Mouse (Mus musculus) C2C12 (cell line): ENCODE measurements around the gene Tom1. TPM values are rescaled to one million over a fixed set of nuclear protein-coding genes. Genes with fewer than 3 reads are reported as not detected.

Source experiments
- H3K27me3 ChIP-seq: one replicate; pipeline ENCODE4 v1.6.1; 2011; ENCODE audit not compliant: control insufficient read depth, insufficient read depth, insufficient read length
- H3K36me3 ChIP-seq: one replicate; pipeline ENCODE4 v1.6.1; 2011; ENCODE audit not compliant: control insufficient read depth, insufficient read depth
- H3K4me3 ChIP-seq: one replicate; pipeline ENCODE4 v1.5.1; 2011; ENCODE audit warnings: mild to moderate bottlenecking, control low read depth; ENCODE audit not compliant: poor library complexity, insufficient read depth, severe bottlenecking
- H3K79me2 ChIP-seq: one replicate; pipeline ENCODE4 v1.6.1; 2011; ENCODE audit not compliant: control insufficient read depth, insufficient read depth
- H3K79me3 ChIP-seq: one replicate; pipeline ENCODE4 v1.6.1; 2011; ENCODE audit warnings: low read depth, control low read depth
- H3ac ChIP-seq: one replicate; pipeline ENCODE3; 2011; ENCODE audit warnings: low read depth; ENCODE audit not compliant: control insufficient read depth, insufficient read length
- CEBPB ChIP-seq: IDR thresholded peaks from one replicate; pipeline ENCODE4 v1.6.1; 2011; ENCODE audit warnings: low read depth, mild to moderate bottlenecking, control low read depth, moderate library complexity
- CTCF ChIP-seq: IDR thresholded peaks from one replicate; pipeline ENCODE4 v1.5.1; 2011; ENCODE audit not compliant: control insufficient read depth, insufficient read depth, insufficient read length
- FOSL1 ChIP-seq: IDR thresholded peaks from one replicate; pipeline ENCODE4 v1.8.0; 2011; ENCODE audit warnings: mild to moderate bottlenecking, low read length; ENCODE audit not compliant: poor library complexity, insufficient read depth, severe bottlenecking
- MAX ChIP-seq: IDR thresholded peaks from one replicate; pipeline ENCODE4 v1.6.1; 2011; ENCODE audit warnings: mild to moderate bottlenecking, control low read depth
- MYOD1 ChIP-seq: IDR thresholded peaks from one replicate; pipeline ENCODE4 v1.6.1; 2011; ENCODE audit warnings: low read depth; ENCODE audit not compliant: control insufficient read depth, insufficient read length
- MYOG ChIP-seq: IDR thresholded peaks from one replicate; pipeline ENCODE4 v1.6.1; 2011; ENCODE audit not compliant: control insufficient read depth, insufficient read length; ENCODE audit errors: extremely low read depth
- USF1 ChIP-seq: IDR thresholded peaks from one replicate; pipeline ENCODE4 v1.6.1; 2011; ENCODE audit warnings: low read depth, mild to moderate bottlenecking, control low read depth, moderate library complexity
- polyA plus RNA-seq: library from polyadenylated mRNA; unstranded; fragments of >200 nt; fragmentation: generic; extraction: Trizol; gene quantifications from one replicate; pipeline ENCODE4 v1.2.1, GENCODE M21; 2012; ENCODE audit warnings: missing spikeins

Tom1 gene
- polyA plus RNA-seq, 1 experiment, result 31.4 TPM

- H3K36me3 ChIP-seq, result peaks cover 14% of the 10 kb centered on the region
- H3ac ChIP-seq, result peak overlapping the region; percentile 75
- H3K79me2 ChIP-seq, result peaks cover 31% of the 10 kb centered on the region
- peak overlapping the region; percentile 53 for H3K4me3 ChIP-seq
- H3K79me3 ChIP-seq, result peaks cover 16% of the 10 kb centered on the region
- no peak for TF ChIP-seq FOSL1
- TF ChIP-seq USF1, result no peak
- TF ChIP-seq MYOD1, result no peak
- TF ChIP-seq CTCF, result no peak
- no peak for TF ChIP-seq CEBPB
- no peak for TF ChIP-seq MAX
- TF ChIP-seq MYOG, result no peak
- no peaks in the 10 kb centered on the region for H3K27me3 ChIP-seq
Measured at GRCm38 (mm10) chr8:74994540-74994939, 39.0 kb upstream of the Tom1 start.

GRCm38 (mm10) chr8:75000431-75000830 lies 33.1 kb upstream of the Tom1 start:
- Histone ChIP-seq H3K36me3 (peaks cover 52% of the 10 kb centered on the region), H3K79me2 (peaks cover 15% of the 10 kb centered on the region), H3K27me3 (no peaks in the 10 kb centered on the region), H3ac (no peak overlapping the region), H3K79me3 (peaks cover 16% of the 10 kb centered on the region), H3K4me3 (no peak overlapping the region)
- TF ChIP-seq USF1, result no peak
- no peak for TF ChIP-seq CTCF
- TF ChIP-seq MAX, result no peak
- TF ChIP-seq MYOG, result no peak
- no peak for TF ChIP-seq MYOD1
- TF ChIP-seq CEBPB, result no peak
- TF ChIP-seq FOSL1, result no peak

GRCm38 (mm10) chr8:75008826-75009225 lies 24.7 kb upstream of the Tom1 start:
- H3K4me3 ChIP-seq, result no peak overlapping the region

GRCm38 (mm10) chr8:75013557-75013956 lies 19.9 kb upstream of the Tom1 start:
- no peak overlapping the region for H3K4me3 ChIP-seq
- peaks cover 27% of the 10 kb centered on the region for H3K36me3 ChIP-seq
- H3K79me3 ChIP-seq, result peaks cover 19% of the 10 kb centered on the region
- TF ChIP-seq MYOG (no peak), USF1 (no peak), MAX (no peak), FOSL1 (no peak), CEBPB (no peak), CTCF (no peak), MYOD1 (no peak)
- H3ac ChIP-seq, result no peak overlapping the region
- peaks cover 51% of the 10 kb centered on the region for H3K79me2 ChIP-seq
- no peaks in the 10 kb centered on the region for H3K27me3 ChIP-seq

More at GRCm38 (mm10) chr8:75008826-75009225, 24.7 kb upstream of the Tom1 start:
- H3K27me3 ChIP-seq, result no peaks in the 10 kb centered on the region
- no peak overlapping the region for H3ac ChIP-seq
- peaks cover 60% of the 10 kb centered on the region for H3K79me2 ChIP-seq
- H3K79me3 ChIP-seq, result peaks cover 30% of the 10 kb centered on the region
- TF ChIP-seq MYOG, result no peak
- no peak for TF ChIP-seq USF1
- no peak for TF ChIP-seq CTCF
- no peak for TF ChIP-seq MAX
- no peak for TF ChIP-seq FOSL1
- TF ChIP-seq CEBPB, result no peak
- no peak for TF ChIP-seq MYOD1
- H3K36me3 ChIP-seq, result peaks cover 34% of the 10 kb centered on the region

GRCm38 (mm10) chr8:75013964-75014363 lies 19.5 kb upstream of the Tom1 start:
- Histone ChIP-seq H3K79me3 (peaks cover 19% of the 10 kb centered on the region), H3ac (no peak overlapping the region), H3K79me2 (peaks cover 50% of the 10 kb centered on the region), H3K4me3 (no peak overlapping the region), H3K36me3 (peaks cover 23% of the 10 kb centered on the region), H3K27me3 (no peaks in the 10 kb centered on the region)
- TF ChIP-seq MYOG (no peak), MYOD1 (no peak), MAX (no peak), CTCF (no peak), CEBPB (no peak), USF1 (no peak), FOSL1 (no peak)

GRCm38 (mm10) chr8:75015981-75016380 lies 17.5 kb upstream of the Tom1 start:
- Histone ChIP-seq H3K79me2 (peaks cover 37% of the 10 kb centered on the region), H3K4me3 (no peak overlapping the region), H3K36me3 (peaks cover 21% of the 10 kb centered on the region), H3K79me3 (peaks cover 15% of the 10 kb centered on the region), H3ac (no peak overlapping the region), H3K27me3 (no peaks in the 10 kb centered on the region)
- TF ChIP-seq MYOG (no peak), CTCF (no peak), FOSL1 (no peak), MYOD1 (no peak), CEBPB (no peak), MAX (no peak), USF1 (no peak)
